Mouse (Mus musculus): ENCODE results near the gene Rassf3. TPM values are rescaled to one million over a fixed set of nuclear protein-coding genes. Genes with fewer than 3 reads are reported as not detected.
A peak's percentile ranks its signal among the peaks of the same experiment; 100 is the strongest.

Gene Rassf3
- total and polyA plus RNA-seq, 3 experiments: 4.0 to 9.0 (median 7.3) TPM

GRCm38 (mm10) chr10:121473723-121474215 lies 2.4 kb downstream of the Rassf3 start:
- Histone ChIP-seq H3K36me3 (replicated peaks in 1 of 2; ENCODE audit: control insufficient read depth in 1 of 2, insufficient read depth in 1 of 2, low read length in 1 of 2) (no peaks in the 10 kb centered on the region), H3K27me3 (replicated peaks) (no peaks in the 10 kb centered on the region), H3K4me3 (replicated peaks in 1 of 3; ENCODE audit: low read depth in 2 of 3, low read length in 2 of 3, poor library complexity in 1 of 3) (peak overlapping the region; percentile 7 to 80 (median 73)), H3K27ac (ENCODE audit: insufficient read depth, low read depth) (peak overlapping the region; percentile 58), H3K4me2 (ENCODE audit: insufficient read depth, low read depth, poor library complexity, severe bottlenecking) (peak overlapping the region; percentile 99), H3K9me3 (replicated peaks; ENCODE audit: low read length) (no peaks in the 10 kb centered on the region), H3K4me1 (ENCODE audit: control insufficient read depth in 1 of 2, insufficient read depth in 2 of 2) (peaks cover 7 to 67% of the 10 kb centered on the region in 2 experiments), H3K79me2 (replicated peaks; ENCODE audit: control insufficient read depth, extremely low read depth, insufficient read depth, poor library complexity, severe bottlenecking) (peaks cover 30% of the 10 kb centered on the region), H3K9ac (ENCODE audit: insufficient read depth, low read depth) (peak overlapping the region; percentile 41)
- TF ChIP-seq TBP (conservative IDR thresholded peaks at IDR 0.05; ENCODE audit: low read depth, low read length) (peak; percentile 83), SMC3 (IDR thresholded peaks at IDR 0.05; ENCODE audit: low read depth, low read length) (no peak), PAX5 (IDR thresholded peaks at IDR 0.05; ENCODE audit: low read length) (no peak), ZC3H11A (IDR thresholded peaks at IDR 0.05; ENCODE audit: low read depth, low read length) (no peak), JUN (IDR thresholded peaks at IDR 0.05; ENCODE audit: insufficient read depth, low read depth, low read length) (no peak), HCFC1 (IDR thresholded peaks at IDR 0.05; ENCODE audit: low read depth, low read length) (no peak), ELF1 (IDR thresholded peaks at IDR 0.05; ENCODE audit: low read depth, low read length) (peak; percentile 68), POLR2A (IDR thresholded peaks at IDR 0.05; ENCODE audit: low read depth, low read length) (peak; percentile 59), POLR2AphosphoS2 (IDR thresholded peaks at IDR 0.05; ENCODE audit: low read depth, low read length) (no peak), GABPA (IDR thresholded peaks at IDR 0.05; ENCODE audit: insufficient replicate concordance, low read depth, low read length) (no peak), UBTF (IDR thresholded peaks at IDR 0.05; ENCODE audit: low read depth, low read length) (no peak), ZMIZ1 (IDR thresholded peaks at IDR 0.05; ENCODE audit: low read depth, low read length) (0 out of 2 replicates have a peak, but pooled peaks have one; percentile 54), MXI1 (IDR thresholded peaks at IDR 0.05; ENCODE audit: low read depth, low read length) (peak; percentile 81), ZNF384 (IDR thresholded peaks at IDR 0.05; ENCODE audit: low read depth, low read length) (no peak), RCOR1 (conservative IDR thresholded peaks at IDR 0.05; ENCODE audit: low read depth, low read length) (no peak), USF2 (conservative IDR thresholded peaks at IDR 0.05; ENCODE audit: low read depth, low read length) (no peak), CHD2 (IDR thresholded peaks at IDR 0.05; ENCODE audit: low read length) (0 out of 2 replicates have a peak, but pooled peaks have one; percentile 14), KAT2A (IDR thresholded peaks at IDR 0.05; ENCODE audit: insufficient replicate concordance, low read length) (no peak), MAFK (IDR thresholded peaks at IDR 0.05; ENCODE audit: insufficient replicate concordance, low read length) (no peak), MAZ (IDR thresholded peaks at IDR 0.05; ENCODE audit: low read depth, low read length) (no peak), BHLHE40 (IDR thresholded peaks at IDR 0.05; ENCODE audit: low read depth, low read length) (no peak), E2F4 (IDR thresholded peaks at IDR 0.05; ENCODE audit: insufficient replicate concordance, low read depth, low read length) (no peak), NELFE (IDR thresholded peaks at IDR 0.05; ENCODE audit: low read depth, low read length) (peak; percentile 57), IRF4 (IDR thresholded peaks at IDR 0.05; ENCODE audit: low read depth, low read length) (no peak), RAD21 (IDR thresholded peaks at IDR 0.05; ENCODE audit: low read depth, low read length) (no peak), CTCF (conservative IDR thresholded peaks at IDR 0.05 in 1 of 2, IDR thresholded peaks at IDR 0.05 in 1 of 2; ENCODE audit: low read depth in 2 of 2, low read length in 2 of 2) (no peak), MEF2A (IDR thresholded peaks at IDR 0.05; ENCODE audit: borderline replicate concordance, low read depth, low read length) (no peak), ZKSCAN1 (IDR thresholded peaks at IDR 0.05; ENCODE audit: borderline replicate concordance, low read depth, low read length) (no peak), CHD1 (IDR thresholded peaks at IDR 0.05; ENCODE audit: low read depth, low read length) (no peak), ETS1 (conservative IDR thresholded peaks at IDR 0.05; ENCODE audit: low read depth, low read length) (no peak; the same call in 1 of the 2 replicates), JUND (conservative IDR thresholded peaks at IDR 0.05; ENCODE audit: low read depth, low read length) (no peak), TCF12 (IDR thresholded peaks at IDR 0.05; ENCODE audit: low read depth, low read length) (no peak), MYC (IDR thresholded peaks at IDR 0.05; ENCODE audit: low read depth, low read length) (peak; percentile 58; the same call in 1 of the 2 replicates), EP300 (IDR thresholded peaks at IDR 0.05; ENCODE audit: low read length) (no peak), NRF1 (IDR thresholded peaks at IDR 0.05; ENCODE audit: low read depth, low read length) (no peak), USF1 (IDR thresholded peaks at IDR 0.05; ENCODE audit: low read depth, low read length) (no peak), SIN3A (IDR thresholded peaks at IDR 0.05; ENCODE audit: low read length) (0 out of 2 replicates have a peak, but pooled peaks have one; percentile 25), MAX (IDR thresholded peaks at IDR 0.05; ENCODE audit: low read length) (no peak)
- DNase-seq (ENCODE audit: extremely low read depth): no peak
- in situ Hi-C loops (cut with MboI; ENCODE audit: low pct_ligation_motif_present, low pct_unique_long_range_greater_than_20kb, low sequenced_read_pairs): no loop called here
- dilution Hi-C loops (cut with MboI; ENCODE audit: extremely low pct_ligation_motif_present, extremely low pct_unique_long_range_greater_than_20kb, low sequenced_read_pairs): no loop called here

Measured in CH12.LX (cell line).